Mouse (Mus musculus): ENCODE results near the gene Pxmp2. TPM values are rescaled to one million over a fixed set of nuclear protein-coding genes. Genes with fewer than 3 reads are reported as not detected.

Pxmp2 gene
- total and polyA plus RNA-seq, 3 experiments: 3.9 to 4.6 (median 4.5) TPM

- Histone ChIP-seq H3K27me3 (replicated peaks) (peaks cover 10% of the 10 kb centered on the region), H3K36me3 (replicated peaks in 1 of 2; ENCODE audit: control insufficient read depth in 1 of 2, insufficient read depth in 1 of 2, low read length in 1 of 2) (peaks cover 22 to 37% of the 10 kb centered on the region in 2 experiments), H3K79me2 (replicated peaks; ENCODE audit: control insufficient read depth, extremely low read depth, insufficient read depth, poor library complexity, severe bottlenecking) (peaks cover 11% of the 10 kb centered on the region), H3K9me3 (replicated peaks; ENCODE audit: low read length) (no peaks in the 10 kb centered on the region), H3K4me1 (ENCODE audit: control insufficient read depth in 1 of 2, insufficient read depth in 2 of 2) (peaks cover 8 to 33% of the 10 kb centered on the region in 2 experiments), H3K4me2 (ENCODE audit: insufficient read depth, low read depth, poor library complexity, severe bottlenecking) (peak overlapping the region; percentile 96), H3K9ac (ENCODE audit: insufficient read depth, low read depth) (peak overlapping the region; percentile 94), H3K4me3 (replicated peaks in 1 of 3; ENCODE audit: low read depth in 2 of 3, low read length in 2 of 3, poor library complexity in 1 of 3) (peak overlapping the region; percentile 22 to 48 (median 24)), H3K27ac (ENCODE audit: insufficient read depth, low read depth) (no peak overlapping the region)
- TF ChIP-seq MYC (IDR thresholded peaks at IDR 0.05; ENCODE audit: low read depth, low read length) (no peak), ZNF384 (IDR thresholded peaks at IDR 0.05; ENCODE audit: low read depth, low read length) (0 out of 2 replicates have a peak, but pooled peaks have one; percentile 7)
- DNase-seq (ENCODE audit: extremely low read depth): peak; percentile 43
- dilution Hi-C loops (cut with MboI; ENCODE audit: extremely low pct_ligation_motif_present, extremely low pct_unique_long_range_greater_than_20kb, low sequenced_read_pairs): no loop called here
- in situ Hi-C loops (cut with MboI; ENCODE audit: low pct_ligation_motif_present, low pct_unique_long_range_greater_than_20kb, low sequenced_read_pairs): no loop called here
Measured at GRCm38 (mm10) chr5:110287084-110287475, 1.1 kb upstream of the Pxmp2 start.

- Histone ChIP-seq H3K9ac (ENCODE audit: insufficient read depth, low read depth) (peak overlapping the region; percentile 94), H3K9me3 (replicated peaks; ENCODE audit: low read length) (no peaks in the 10 kb centered on the region), H3K4me1 (ENCODE audit: control insufficient read depth in 1 of 2, insufficient read depth in 2 of 2) (peaks cover 8 to 33% of the 10 kb centered on the region in 2 experiments), H3K36me3 (replicated peaks in 1 of 2; ENCODE audit: control insufficient read depth in 1 of 2, insufficient read depth in 1 of 2, low read length in 1 of 2) (peaks cover 18 to 32% of the 10 kb centered on the region in 2 experiments), H3K4me3 (replicated peaks in 1 of 3; ENCODE audit: low read depth in 2 of 3, low read length in 2 of 3, poor library complexity in 1 of 3) (peak overlapping the region; percentile 73 to 95 (median 74)), H3K27ac (ENCODE audit: insufficient read depth, low read depth) (peak overlapping the region; percentile 62), H3K27me3 (replicated peaks) (peaks cover 10% of the 10 kb centered on the region), H3K4me2 (ENCODE audit: insufficient read depth, low read depth, poor library complexity, severe bottlenecking) (peak overlapping the region; percentile 51; the same call in 1 of the 2 replicates), H3K79me2 (replicated peaks; ENCODE audit: control insufficient read depth, extremely low read depth, insufficient read depth, poor library complexity, severe bottlenecking) (peaks cover 11% of the 10 kb centered on the region)
- dilution Hi-C loops (cut with MboI; ENCODE audit: extremely low pct_ligation_motif_present, extremely low pct_unique_long_range_greater_than_20kb, low sequenced_read_pairs) (no loop called here), in situ Hi-C loops (cut with MboI; ENCODE audit: low pct_ligation_motif_present, low pct_unique_long_range_greater_than_20kb, low sequenced_read_pairs) (no loop called here)
- peak; percentile 35 for DNase-seq (ENCODE audit: extremely low read depth)
- no peak for TF ChIP-seq RAD21 (IDR thresholded peaks at IDR 0.05; ENCODE audit: low read depth, low read length)
- TF ChIP-seq NELFE (IDR thresholded peaks at IDR 0.05; ENCODE audit: low read depth, low read length): no peak
- no peak for TF ChIP-seq KAT2A (IDR thresholded peaks at IDR 0.05; ENCODE audit: insufficient replicate concordance, low read length)
- 0 out of 2 replicates have a peak, but pooled peaks have one; percentile 6 for TF ChIP-seq MYC (IDR thresholded peaks at IDR 0.05; ENCODE audit: low read depth, low read length)
- no peak for TF ChIP-seq MAZ (IDR thresholded peaks at IDR 0.05; ENCODE audit: low read depth, low read length)
- no peak for TF ChIP-seq SMC3 (IDR thresholded peaks at IDR 0.05; ENCODE audit: low read depth, low read length)
- peak; percentile 54 for TF ChIP-seq MXI1 (IDR thresholded peaks at IDR 0.05; ENCODE audit: low read depth, low read length)
- peak; percentile 65; the same call in 1 of the 2 replicates for TF ChIP-seq E2F4 (IDR thresholded peaks at IDR 0.05; ENCODE audit: insufficient replicate concordance, low read depth, low read length)
- no peak for TF ChIP-seq NRF1 (IDR thresholded peaks at IDR 0.05; ENCODE audit: low read depth, low read length)
- no peak for TF ChIP-seq POLR2AphosphoS2 (IDR thresholded peaks at IDR 0.05; ENCODE audit: low read depth, low read length)
- no peak for TF ChIP-seq RCOR1 (conservative IDR thresholded peaks at IDR 0.05; ENCODE audit: low read depth, low read length)
- TF ChIP-seq ZKSCAN1 (IDR thresholded peaks at IDR 0.05; ENCODE audit: borderline replicate concordance, low read depth, low read length): no peak
- TF ChIP-seq EP300 (IDR thresholded peaks at IDR 0.05; ENCODE audit: low read length): no peak
- TF ChIP-seq USF2 (conservative IDR thresholded peaks at IDR 0.05; ENCODE audit: low read depth, low read length): no peak
- TF ChIP-seq MAX (IDR thresholded peaks at IDR 0.05; ENCODE audit: low read length): no peak
- TF ChIP-seq ETS1 (conservative IDR thresholded peaks at IDR 0.05; ENCODE audit: low read depth, low read length): no peak
- TF ChIP-seq MEF2A (IDR thresholded peaks at IDR 0.05; ENCODE audit: borderline replicate concordance, low read depth, low read length): no peak
- no peak; the same call in none of the 2 replicates for TF ChIP-seq HCFC1 (IDR thresholded peaks at IDR 0.05; ENCODE audit: low read depth, low read length)
- no peak for TF ChIP-seq BHLHE40 (IDR thresholded peaks at IDR 0.05; ENCODE audit: low read depth, low read length)
- no peak for TF ChIP-seq JUND (conservative IDR thresholded peaks at IDR 0.05; ENCODE audit: low read depth, low read length)
- TF ChIP-seq PAX5 (IDR thresholded peaks at IDR 0.05; ENCODE audit: low read length): no peak
- peak; percentile 47; the same call in 1 of the 2 replicates for TF ChIP-seq SIN3A (IDR thresholded peaks at IDR 0.05; ENCODE audit: low read length)
- TF ChIP-seq TBP (conservative IDR thresholded peaks at IDR 0.05; ENCODE audit: low read depth, low read length): peak; percentile 92
Measured at GRCm38 (mm10) chr5:110286446-110287083, 579 bp upstream of the Pxmp2 start.
